Mouse (Mus musculus) megakaryocyte-erythroid progenitor cell, adult 5 weeks (primary cell): ENCODE data around the gene Elf4. TPM values are rescaled to one million over a fixed set of nuclear protein-coding genes. Genes with fewer than 3 reads are reported as not detected.

ENCODE experiments used
- polyA plus RNA-seq: library from polyadenylated mRNA; stranded (reverse); fragments of >175 nt; gene quantifications from 2 replicates; pipeline ENCODE4 v1.2.3, GENCODE M21; 2012

The Elf4 gene
- polyA plus RNA-seq: 19.9 TPM in 2 replicates

DNA sequence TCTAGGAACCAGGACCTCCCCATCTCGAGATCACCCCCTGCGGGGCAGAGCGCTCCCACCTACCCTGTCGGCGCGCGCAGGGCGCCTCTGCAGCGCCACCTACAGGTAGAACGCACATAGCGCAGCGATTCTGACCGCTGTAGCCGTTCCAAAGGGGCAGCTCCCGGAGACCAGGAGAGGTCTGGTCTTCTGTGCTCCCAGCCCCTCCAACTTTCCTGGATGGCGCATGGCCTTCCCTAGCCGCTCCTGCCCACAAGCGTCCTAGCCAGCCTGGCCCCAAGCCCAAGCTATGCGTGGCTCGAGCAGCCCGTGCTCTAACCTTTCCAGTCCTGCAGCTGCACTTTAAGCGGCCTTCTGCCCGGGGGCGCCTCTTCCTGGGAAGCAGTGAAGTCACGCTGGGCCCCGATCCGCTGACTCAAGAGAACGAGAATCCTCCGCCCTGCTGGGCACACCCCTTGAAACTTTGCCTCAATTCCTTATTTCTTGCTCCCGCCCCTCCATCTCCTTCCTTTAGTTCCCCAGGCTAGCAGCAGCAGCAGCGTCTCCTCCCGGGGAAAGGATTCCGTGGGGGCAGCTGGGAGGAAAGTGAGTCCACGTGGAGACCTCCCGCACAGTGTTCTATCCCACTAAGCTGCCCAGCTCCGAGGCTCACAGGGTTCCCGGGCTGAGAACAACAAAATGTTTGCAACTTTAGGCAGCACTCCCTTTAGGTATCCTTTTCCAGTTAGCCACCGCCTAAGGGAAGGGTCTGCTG is at the start of gene Elf4:
Gene Elf4, minus strand, starts transcription at position 379 of the 754 bp plus-strand sequence.

Other genes with a start within 250 kb of the Elf4 start
- gene Utp14a, start 206.3 kb downstream of the Elf4 start, polyA plus RNA-seq: 10.4 and 11.7 TPM in 2 replicates
- 8.8 and 11.7 TPM in 2 replicates for gene Bcorl1, start 121.8 kb downstream of the Elf4 start, polyA plus RNA-seq
- gene Aifm1, start 50.4 kb upstream of the Elf4 start, polyA plus RNA-seq: 4.5 and 6.4 TPM in 2 replicates
- gene Rab33a, start 56.2 kb upstream of the Elf4 start, polyA plus RNA-seq: 0.24 TPM in 2 replicates
- 0.63 and 1.3 TPM in 2 replicates for gene Zfp280c, start 131.4 kb upstream of the Elf4 start, polyA plus RNA-seq
- 0.15 and 0.16 TPM in 2 replicates for gene Slc25a14, start 160.3 kb upstream of the Elf4 start, polyA plus RNA-seq
- gene Gpr119, start 211.3 kb upstream of the Elf4 start, polyA plus RNA-seq: not detected in 2 replicates
- gene Rbmx2, start 231.9 kb upstream of the Elf4 start, polyA plus RNA-seq: 7.5 and 11.7 TPM in 2 replicates